Mouse (Mus musculus): ENCODE results near the gene Arhgef26. TPM values are rescaled to one million over a fixed set of nuclear protein-coding genes. Genes with fewer than 3 reads are reported as not detected.

The Arhgef26 gene
- total RNA-seq, 4 experiments from 2014 or later = 50.6 to 64.3 (median 59.8) TPM

DNA sequence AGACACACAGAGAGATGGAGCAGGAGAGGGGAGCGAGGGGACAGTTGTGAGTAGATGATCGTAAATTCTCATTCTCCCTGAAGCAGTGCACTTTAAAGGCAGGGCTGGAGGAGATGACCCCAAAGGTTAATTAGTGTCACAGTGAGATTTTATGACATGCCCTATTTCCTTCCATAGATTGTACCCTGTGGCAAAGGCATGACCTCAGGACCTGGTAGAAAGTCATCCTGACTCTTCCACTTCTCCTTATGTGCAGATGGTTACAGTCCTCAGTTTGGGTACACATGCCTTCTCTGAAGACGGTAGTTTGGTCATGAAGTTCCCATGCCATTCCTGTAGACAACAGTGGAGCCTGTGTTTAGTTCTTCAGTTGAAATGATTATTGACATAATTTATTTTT, 42.3 kb downstream of the Arhgef26 start:
- DNase-seq (ENCODE audit: low spot score in 2 of 2) = no peak

- no peak for DNase-seq (ENCODE audit: low spot score in 2 of 2)
Observed at GRCm38 (mm10) chr3:62382853-62383252, 44.7 kb downstream of the Arhgef26 start.

DNA sequence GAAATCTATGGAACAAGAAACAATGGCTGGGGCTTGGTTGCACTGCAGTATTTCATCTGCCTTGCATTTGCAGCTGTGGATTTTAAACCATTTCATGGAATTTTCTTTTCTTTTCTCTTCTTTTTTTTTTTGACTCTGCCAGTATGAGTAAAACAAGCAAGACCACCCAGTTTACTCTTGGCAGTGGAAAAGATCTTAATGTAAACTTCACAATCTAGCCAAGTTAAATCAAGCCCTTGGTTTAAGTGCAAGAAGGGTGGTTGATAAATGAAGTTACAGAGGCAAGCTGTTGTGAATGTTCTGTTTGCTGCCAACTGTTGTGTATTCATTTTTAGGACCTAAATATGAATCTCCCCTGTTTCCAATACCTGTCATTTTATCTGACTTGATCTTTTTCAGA, 54.5 kb downstream of the Arhgef26 start:
- DNase-seq (ENCODE audit: low spot score in 2 of 2) = no peak

DNA sequence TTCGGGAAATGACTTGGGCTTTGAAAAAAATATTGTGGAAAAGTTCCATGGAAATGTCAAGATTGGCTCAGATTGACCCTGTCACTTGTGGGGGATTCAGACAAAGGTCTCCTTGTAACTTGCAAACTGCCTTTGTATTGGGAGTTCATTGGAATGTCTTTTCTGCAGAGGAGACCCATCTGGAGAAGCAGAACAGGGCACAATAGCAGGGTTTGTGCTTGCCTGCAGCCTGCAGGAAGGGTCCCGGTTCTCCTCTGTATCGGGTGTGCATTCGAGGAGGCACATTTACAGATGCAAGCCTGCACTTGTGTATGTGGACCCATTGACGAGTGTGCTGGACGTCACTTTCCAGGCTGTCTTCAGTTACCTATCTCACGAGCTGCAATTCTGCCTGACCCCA, 56.1 kb downstream of the Arhgef26 start:
- DNase-seq (ENCODE audit: low spot score in 2 of 2) = no peak

DNA sequence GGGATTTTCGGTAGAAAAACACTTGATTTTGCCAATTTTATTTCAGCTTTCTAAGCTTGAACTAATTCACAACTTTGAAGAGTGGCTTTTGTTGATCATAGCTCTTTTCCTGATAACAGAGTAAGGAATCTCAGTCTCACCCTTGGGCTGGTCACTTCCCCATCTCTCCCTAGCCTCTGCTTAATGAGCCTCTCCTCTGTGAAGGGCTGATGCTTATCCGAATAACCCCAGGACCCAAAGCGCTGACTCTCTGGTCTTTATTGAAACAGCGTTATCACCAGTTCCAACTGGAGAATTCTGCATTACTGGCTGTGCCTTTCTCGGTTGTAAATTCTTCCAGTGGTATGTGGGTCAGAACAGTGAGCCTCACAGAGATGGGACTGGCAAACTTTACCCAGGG, 57.2 kb downstream of the Arhgef26 start:
- DNase-seq (ENCODE audit: low spot score in 2 of 2) = no peak

DNA sequence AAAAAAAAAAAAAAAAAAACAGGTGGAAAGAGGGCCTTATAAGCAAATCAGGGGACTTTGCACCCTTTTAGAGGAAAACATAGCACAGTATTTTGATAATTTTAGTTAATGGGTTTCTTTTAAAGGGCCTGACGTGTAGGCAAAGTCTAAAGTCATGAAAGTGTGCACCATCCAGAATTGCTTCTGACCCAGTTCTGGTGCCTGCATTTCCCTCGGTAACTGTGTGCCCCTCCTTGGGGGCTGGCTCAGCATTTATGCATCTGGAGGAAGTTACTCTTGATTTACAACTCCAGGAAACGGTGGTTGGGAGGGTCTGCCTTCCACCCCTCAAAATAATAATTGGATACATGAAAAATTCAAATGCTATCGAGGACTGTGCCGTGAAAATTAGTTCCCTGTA, 58.0 kb downstream of the Arhgef26 start:
- no peak for DNase-seq (ENCODE audit: low spot score in 2 of 2)

GRCm38 (mm10) chr3:62398094-62398493, 60.0 kb downstream of the Arhgef26 start:
- no peak for DNase-seq (ENCODE audit: low spot score in 2 of 2)

DNA sequence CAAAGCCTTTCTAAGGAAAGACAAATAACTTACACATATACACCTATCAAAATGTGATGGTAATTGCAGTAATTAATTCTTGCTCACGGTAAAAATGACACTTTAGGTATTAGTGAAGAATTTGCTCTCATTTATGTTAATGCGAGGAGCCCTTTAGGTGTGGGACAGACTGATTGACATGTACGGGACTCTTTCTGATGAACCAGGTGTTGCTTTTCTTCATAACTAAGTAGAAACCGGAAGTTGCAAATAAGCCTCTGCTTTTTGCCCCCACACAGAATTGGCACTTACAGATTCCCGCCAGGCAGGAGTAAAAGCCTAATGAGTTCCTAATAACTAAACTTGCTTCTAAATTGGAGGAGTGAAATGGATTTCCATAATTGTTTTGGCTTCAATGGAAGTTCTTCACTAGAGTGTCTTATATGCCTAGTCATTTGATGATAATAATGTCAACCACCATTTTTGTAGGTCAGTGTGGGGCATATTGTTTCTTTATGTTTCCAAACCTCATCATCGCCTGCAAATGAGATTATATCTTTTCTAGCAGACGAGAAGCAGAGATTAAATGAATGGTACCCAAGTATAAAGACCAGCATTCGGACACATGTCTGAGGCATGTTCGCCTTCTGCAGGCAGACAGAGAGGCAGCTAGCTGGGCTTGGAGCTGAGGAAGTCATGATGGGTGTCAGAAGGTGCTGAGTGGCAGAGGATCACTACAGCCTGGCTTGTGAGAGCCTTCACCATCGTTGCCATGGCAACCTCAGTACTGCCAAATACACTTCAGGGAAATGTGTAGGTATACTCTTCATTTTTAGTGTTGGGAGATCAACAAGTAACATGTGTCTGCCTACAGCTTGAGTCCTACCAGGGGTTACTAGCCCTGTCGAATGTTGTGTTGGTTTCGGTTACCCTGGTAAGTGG, 61.9 kb downstream of the Arhgef26 start:
- DNase-seq (ENCODE audit: low spot score in 2 of 2) = no peak

DNA sequence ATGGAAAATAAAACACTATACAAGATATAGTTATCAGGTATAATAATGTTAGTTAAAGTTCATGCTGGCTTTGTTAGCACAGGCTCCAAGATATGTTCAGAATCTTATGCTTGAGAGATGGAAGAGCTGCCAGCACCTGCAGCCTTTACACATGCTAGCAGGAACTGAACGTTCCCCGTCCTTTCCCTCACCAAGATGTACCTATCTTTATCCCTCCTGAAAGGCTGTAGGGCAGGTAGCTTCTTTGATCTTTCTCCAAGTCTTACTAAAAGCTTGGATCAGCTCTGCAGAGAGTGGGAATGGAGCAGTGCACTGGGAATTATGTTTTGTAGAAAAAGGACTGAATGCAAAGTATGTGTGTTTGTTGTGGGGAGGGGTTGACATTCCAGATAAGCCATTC, 64.3 kb downstream of the Arhgef26 start:
- DNase-seq (ENCODE audit: low spot score in 2 of 2) = no peak

- no peak for DNase-seq (ENCODE audit: low spot score in 2 of 2)
Observed at GRCm38 (mm10) chr3:62404477-62405246, 66.5 kb downstream of the Arhgef26 start.

DNA sequence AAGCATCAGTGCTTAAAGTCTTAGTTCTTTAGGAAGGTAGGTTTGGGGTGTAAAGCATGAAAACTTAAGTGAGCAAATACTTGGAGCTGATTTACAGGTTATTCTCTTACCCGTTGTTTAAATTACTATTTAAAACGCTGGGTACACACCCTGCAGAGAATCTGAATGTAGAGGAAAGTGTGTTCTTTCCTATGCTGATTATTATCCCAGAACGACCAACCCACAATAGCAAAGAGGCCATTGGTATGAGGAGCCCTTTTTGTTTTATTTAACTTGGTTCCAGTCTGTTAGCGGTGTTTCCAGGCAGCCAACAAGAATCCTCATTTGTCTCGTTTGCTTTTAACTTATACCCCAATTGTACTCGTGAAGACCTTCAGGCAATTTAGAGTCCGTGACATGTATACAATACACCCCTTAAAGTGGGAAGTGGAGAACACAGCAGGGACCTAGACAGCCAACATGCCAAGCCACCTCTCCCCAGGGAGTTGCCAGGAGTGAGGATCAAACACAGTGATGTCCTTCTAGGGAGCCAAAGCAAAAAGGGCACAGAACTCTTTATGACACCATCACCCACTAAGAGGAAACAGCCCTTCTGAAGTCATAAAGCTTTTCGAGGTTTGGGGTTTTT, 71.5 kb downstream of the Arhgef26 start:
- no peak for DNase-seq (ENCODE audit: low spot score in 2 of 2)

DNA sequence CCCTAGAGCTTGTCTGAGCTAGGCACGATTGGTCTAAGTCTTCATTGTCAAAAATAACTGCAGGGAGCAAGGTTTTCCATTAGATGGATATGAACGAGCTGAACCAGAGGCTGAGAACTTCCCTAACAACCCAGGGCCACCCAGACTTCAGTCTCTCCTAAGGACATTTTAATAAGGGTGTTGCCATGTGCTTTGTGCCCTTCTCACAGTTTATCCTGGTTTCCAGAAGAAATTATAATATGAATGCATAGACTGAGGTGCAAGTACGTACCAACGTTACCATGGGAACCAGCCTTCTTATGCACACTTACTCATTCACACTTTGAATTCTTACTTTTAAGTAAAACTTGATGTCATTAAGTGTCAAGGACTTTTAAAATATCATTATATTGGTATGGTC, 72.3 kb downstream of the Arhgef26 start:
- DNase-seq (ENCODE audit: low spot score in 2 of 2) = no peak

- peak; percentile 74 to 78 for DNase-seq (ENCODE audit: low spot score in 2 of 2)
Observed at GRCm38 (mm10) chr3:62412704-62413103, 74.6 kb downstream of the Arhgef26 start.

- no peak for DNase-seq (ENCODE audit: low spot score in 2 of 2)
Observed at GRCm38 (mm10) chr3:62414926-62415325, 76.8 kb downstream of the Arhgef26 start.

GRCm38 (mm10) chr3:62417458-62417857, 79.3 kb downstream of the Arhgef26 start:
- no peak for DNase-seq (ENCODE audit: low spot score in 2 of 2)

- no peak for DNase-seq (ENCODE audit: low spot score in 2 of 2)
Observed at GRCm38 (mm10) chr3:62418387-62419138, 80.4 kb downstream of the Arhgef26 start.

DNA sequence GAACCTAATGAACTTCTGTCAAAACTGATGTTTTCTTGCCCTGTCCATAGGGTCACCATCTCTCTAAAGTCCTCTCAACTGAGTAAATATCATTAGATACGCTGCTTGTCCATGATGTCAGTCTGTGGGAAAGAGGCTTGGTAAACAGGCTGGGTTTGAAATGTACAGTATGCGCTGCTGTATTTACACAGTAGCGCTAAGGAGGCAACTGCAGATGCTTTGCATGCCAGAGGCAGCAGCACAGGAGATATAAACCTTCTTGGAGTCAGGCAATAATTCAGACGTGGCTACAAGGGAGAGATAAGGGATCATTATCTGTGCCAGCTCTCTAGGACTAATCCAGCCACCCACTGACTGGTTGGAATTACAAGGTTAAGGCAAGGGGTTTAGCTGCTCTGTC, 95.5 kb downstream of the Arhgef26 start:
- no peak for DNase-seq (ENCODE audit: low spot score in 2 of 2)

DNA sequence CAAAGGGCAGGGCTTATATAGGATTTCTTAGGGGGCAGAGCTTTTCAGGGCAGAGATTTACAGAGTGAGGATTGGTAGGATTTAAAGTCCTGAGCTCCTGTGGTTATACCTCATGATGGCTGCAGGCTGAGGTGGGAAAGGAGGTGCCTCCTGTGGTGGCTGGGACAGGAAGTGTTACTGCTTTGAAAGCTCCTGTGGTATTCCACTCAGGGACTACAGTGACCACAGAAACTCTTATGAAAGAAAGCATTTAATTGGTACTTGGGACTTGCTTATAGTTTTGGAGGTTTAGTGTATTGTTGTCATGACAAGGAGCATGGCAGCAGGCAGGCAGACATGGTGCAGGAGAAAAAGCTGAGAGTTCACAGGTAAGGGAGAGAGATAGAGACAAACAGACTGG, 97.8 kb downstream of the Arhgef26 start:
- DNase-seq (ENCODE audit: low spot score in 2 of 2) = no peak

GRCm38 (mm10) chr3:62440431-62440969, 102.4 kb downstream of the Arhgef26 start:
- DNase-seq (ENCODE audit: low spot score in 2 of 2) = no peak

- no peak for DNase-seq (ENCODE audit: low spot score in 2 of 2)
Observed at GRCm38 (mm10) chr3:62443582-62444194, 105.5 kb downstream of the Arhgef26 start.

GRCm38 (mm10) chr3:62446271-62446670, 108.1 kb downstream of the Arhgef26 start:
- no peak for DNase-seq (ENCODE audit: low spot score in 2 of 2)

All from layer of hippocampus, adult 8-10 months (tissue).